Mouse (Mus musculus) MEL (cell line): ENCODE results near the gene Magi2. TPM values are rescaled to one million over a fixed set of nuclear protein-coding genes. Genes with fewer than 3 reads are reported as not detected.

Experiments used
- DNase-seq: peaks from one replicate; pipeline ENCODE4 v3.0.0; 2011; ENCODE audit warnings: low read depth, low spot score
- H3K27ac ChIP-seq: 2 replicates; pipeline ENCODE4 v1.5.1; 2012; ENCODE audit warnings: low read depth, mild to moderate bottlenecking, control low read depth, low read length, moderate library complexity; ENCODE audit not compliant: control insufficient read depth
- H3K27me3 ChIP-seq, 2 experiments: fragments of 150-350 bp in 1 of 2; sonication (generic) in 1 of 2; 2 replicates each; pipeline ENCODE4 v1.6.1; 2012; ENCODE audit warnings: low read length in 2 of 2, mild to moderate bottlenecking in 2 of 2, improper control_type of control experiment in 1 of 2, moderate library complexity in 1 of 2; ENCODE audit not compliant: insufficient read depth in 2 of 2, control insufficient read depth in 1 of 2
- H3K36me3 ChIP-seq, 2 experiments: 2 replicates each; pipeline ENCODE4 v1.6.1; 2012 to 2014; ENCODE audit warnings: low read length in 2 of 2, improper control_type of control experiment in 1 of 2, inconsistent platforms in 1 of 2, mild to moderate bottlenecking in 1 of 2; ENCODE audit not compliant: insufficient read depth in 2 of 2, control insufficient read depth in 1 of 2
- H3K4me1 ChIP-seq, 2 experiments: fragments of 150-350 bp in 1 of 2; sonication (generic) in 1 of 2; 2 replicates each; pipeline ENCODE4 v1.6.1; 2012; ENCODE audit warnings: low read length in 2 of 2, improper control_type of control experiment in 1 of 2, mild to moderate bottlenecking in 1 of 2; ENCODE audit not compliant: insufficient read depth in 2 of 2, control insufficient read depth in 1 of 2
- H3K4me3 ChIP-seq, 2 experiments: fragments of 150-350 bp in 1 of 2; sonication (generic) in 1 of 2; 2 replicates each; pipeline ENCODE4 v1.5.1; 2012; ENCODE audit warnings: low read depth in 2 of 2, low read length in 2 of 2, mild to moderate bottlenecking in 2 of 2, moderate library complexity in 2 of 2, control low read depth in 1 of 2, improper control_type of control experiment in 1 of 2; ENCODE audit not compliant: control insufficient read depth in 1 of 2, insufficient read depth in 1 of 2
- H3K79me2 ChIP-seq: 2 replicates; pipeline ENCODE4 v1.6.1; 2012; ENCODE audit warnings: mild to moderate bottlenecking, low read length, moderate library complexity; ENCODE audit not compliant: control insufficient read depth, poor library complexity, insufficient read depth
- H3K9ac ChIP-seq: 2 replicates; pipeline ENCODE4 v1.6.1; 2012; ENCODE audit warnings: low read depth, mild to moderate bottlenecking, control low read depth, low read length, moderate library complexity; ENCODE audit not compliant: control insufficient read depth, poor library complexity, severe bottlenecking
- H3K9me3 ChIP-seq: fragments of 150-350 bp; sonication (generic); replicated peaks from 2 replicates; pipeline ENCODE4 v1.6.1; 2012; ENCODE audit warnings: mild to moderate bottlenecking, low read length, improper control_type of control experiment, moderate library complexity; ENCODE audit not compliant: insufficient read depth
- BHLHE40 ChIP-seq: IDR thresholded peaks from 2 replicates; pipeline ENCODE4 v1.6.1; 2012; ENCODE audit warnings: low read depth, mild to moderate bottlenecking, inconsistent platforms, low read length, improper control_type of control experiment, borderline replicate concordance
- CTCF ChIP-seq, 3 experiments: IDR thresholded peaks in 2 of 3; conservative IDR thresholded peaks in 1 of 3; 2 replicates each; pipeline ENCODE4 v1.5.1; 2011 to 2012; ENCODE audit warnings: low read length in 3 of 3, low read depth in 2 of 3, mild to moderate bottlenecking in 2 of 3, improper control_type of control experiment in 1 of 3, inconsistent platforms in 1 of 3, mixed read lengths in 1 of 3, moderate library complexity in 1 of 3; ENCODE audit not compliant: control insufficient read depth in 1 of 3, insufficient read depth in 1 of 3, poor library complexity in 1 of 3, severe bottlenecking in 1 of 3
- E2F4 ChIP-seq: IDR thresholded peaks from 2 replicates; pipeline ENCODE4 v1.6.1; 2011; ENCODE audit warnings: low read depth, low read length, improper control_type of control experiment, borderline replicate concordance
- ELF1 ChIP-seq: IDR thresholded peaks from 2 replicates; pipeline ENCODE4 v1.6.1; 2014; ENCODE audit warnings: low read depth, mild to moderate bottlenecking, inconsistent platforms, low read length, improper control_type of control experiment, moderate library complexity
- EP300 ChIP-seq, 2 experiments: IDR thresholded peaks; 2 replicates each; pipeline ENCODE4 v1.6.1; 2011; ENCODE audit warnings: improper control_type of control experiment in 2 of 2, low read length in 2 of 2, low read depth in 1 of 2, mild to moderate bottlenecking in 1 of 2
- ETS1 ChIP-seq: IDR thresholded peaks from 2 replicates; pipeline ENCODE4 v1.6.1; 2012; ENCODE audit warnings: low read depth, mild to moderate bottlenecking, inconsistent platforms, low read length, improper control_type of control experiment, moderate library complexity
- GABPA ChIP-seq: IDR thresholded peaks from 2 replicates; pipeline ENCODE4 v1.6.1; 2012; ENCODE audit warnings: low read depth, mild to moderate bottlenecking, inconsistent platforms, low read length, improper control_type of control experiment, moderate library complexity
- GATA1 ChIP-seq: IDR thresholded peaks from 2 replicates; pipeline ENCODE4 v1.6.1; 2011; ENCODE audit warnings: low read depth, low read length, improper control_type of control experiment
- MEF2A ChIP-seq: IDR thresholded peaks from 2 replicates; pipeline ENCODE4 v1.6.1; 2014; ENCODE audit warnings: low read depth, mild to moderate bottlenecking, inconsistent platforms, low read length, improper control_type of control experiment; ENCODE audit not compliant: poor library complexity, insufficient replicate concordance, severe bottlenecking; ENCODE audit errors: extremely low read depth
- MXI1 ChIP-seq: IDR thresholded peaks from 2 replicates; pipeline ENCODE4 v1.6.1; 2011; ENCODE audit warnings: mild to moderate bottlenecking, low read depth, low read length, improper control_type of control experiment
- MYC ChIP-seq: IDR thresholded peaks from 2 replicates; pipeline ENCODE4 v1.6.1; 2011; ENCODE audit warnings: low read depth, mild to moderate bottlenecking, low read length, improper control_type of control experiment, moderate library complexity
- NELFE ChIP-seq: IDR thresholded peaks from 2 replicates; pipeline ENCODE4 v1.6.1; 2011; ENCODE audit warnings: low read depth, low read length, improper control_type of control experiment
- NRF1 ChIP-seq: IDR thresholded peaks from 2 replicates; pipeline ENCODE4 v1.6.1; 2014; ENCODE audit warnings: low read depth, mild to moderate bottlenecking, inconsistent platforms, low read length, improper control_type of control experiment, moderate library complexity; ENCODE audit not compliant: poor library complexity, insufficient read depth, severe bottlenecking
- POLR2A ChIP-seq, 2 experiments: IDR thresholded peaks; 2 replicates each; pipeline ENCODE4 v1.6.1; 2011 to 2012; ENCODE audit warnings: low read length in 2 of 2, mild to moderate bottlenecking in 2 of 2, control low read depth in 1 of 2, improper control_type of control experiment in 1 of 2, low read depth in 1 of 2, moderate library complexity in 1 of 2; ENCODE audit not compliant: control insufficient read depth in 1 of 2, insufficient read depth in 1 of 2, poor library complexity in 1 of 2
- POLR2AphosphoS2 ChIP-seq: IDR thresholded peaks from 2 replicates; pipeline ENCODE4 v1.6.1; 2011; ENCODE audit warnings: low read length, improper control_type of control experiment
- RCOR1 ChIP-seq: IDR thresholded peaks from 2 replicates; pipeline ENCODE4 v1.6.1; 2012; ENCODE audit warnings: low read depth, mild to moderate bottlenecking, inconsistent platforms, low read length, improper control_type of control experiment
- SIN3A ChIP-seq: IDR thresholded peaks from 2 replicates; pipeline ENCODE4 v1.6.1; 2012; ENCODE audit warnings: low read length, improper control_type of control experiment, inconsistent platforms
- TBP ChIP-seq: IDR thresholded peaks from 2 replicates; pipeline ENCODE4 v1.8.0; 2011; ENCODE audit warnings: low read depth, low read length, improper control_type of control experiment
- TCF12 ChIP-seq: IDR thresholded peaks from 2 replicates; pipeline ENCODE4 v1.6.1; 2014; ENCODE audit warnings: low read depth, mild to moderate bottlenecking, inconsistent platforms, low read length, improper control_type of control experiment, moderate library complexity
- USF2 ChIP-seq, 2 experiments: IDR thresholded peaks; 2 replicates each; pipeline ENCODE4 v1.6.1; 2011 to 2012; ENCODE audit warnings: improper control_type of control experiment in 2 of 2, low read length in 2 of 2, borderline replicate concordance in 1 of 2, inconsistent platforms in 1 of 2, low read depth in 1 of 2, mild to moderate bottlenecking in 1 of 2; ENCODE audit not compliant: insufficient read depth in 1 of 2
- ZC3H11A ChIP-seq: IDR thresholded peaks from 2 replicates; pipeline ENCODE4 v1.6.1; 2012; ENCODE audit warnings: low read depth, mild to moderate bottlenecking, inconsistent platforms, low read length, improper control_type of control experiment
- ZMIZ1 ChIP-seq: IDR thresholded peaks from 2 replicates; pipeline ENCODE4 v1.6.1; 2012; ENCODE audit warnings: low read depth, mild to moderate bottlenecking, inconsistent platforms, low read length, improper control_type of control experiment, moderate library complexity
- ZNF384 ChIP-seq: IDR thresholded peaks from 2 replicates; pipeline ENCODE4 v1.6.1; 2012; ENCODE audit warnings: low read depth, mild to moderate bottlenecking, inconsistent platforms, low read length, improper control_type of control experiment
- polyA plus RNA-seq, 2 experiments: library from polyadenylated mRNA; stranded (reverse) in 1 of 2; unstranded in 1 of 2; fragments of >175 nt in 1 of 2; fragments of >200 nt in 1 of 2; gene quantifications; 2 replicates each; pipeline versions ENCODE4 v1.2.1 to v1.2.4; 2012; ENCODE audit warnings: low replicate concordance in 2 of 2, low read depth in 1 of 2; ENCODE audit not compliant: insufficient read length in 2 of 2, insufficient read depth in 1 of 2, missing spikeins in 1 of 2
- total RNA-seq: library from RNA; depleted of rRNA; stranded (reverse); fragments of 300-350 nt; gene quantifications from 2 replicates; pipeline ENCODE4 v1.2.3, GENCODE M21; 2012

Gene Magi2
- total and polyA plus RNA-seq, 3 experiments = 0.46 to 0.47 TPM; not detected in 1

- no peaks in the 10 kb centered on the region for H3K9me3 ChIP-seq
- H3K4me1 ChIP-seq = no peaks in the 10 kb centered on the region
- H3K27me3 ChIP-seq = no peaks in the 10 kb centered on the region
- H3K27ac ChIP-seq = no peak overlapping the region
- no peaks in the 10 kb centered on the region for H3K79me2 ChIP-seq
- no peak for TF ChIP-seq CTCF (IDR thresholded peaks at IDR 0.05 in 2 of 3, conservative IDR thresholded peaks at IDR 0.05 in 1 of 3; ENCODE audit: control insufficient read depth in 1 of 3, insufficient read depth in 1 of 3, low read depth in 2 of 3, low read length in 3 of 3, poor library complexity in 1 of 3, severe bottlenecking in 1 of 3)
- no peak for TF ChIP-seq MYC
- no peak for TF ChIP-seq E2F4
- no peak for TF ChIP-seq MEF2A
- TF ChIP-seq BHLHE40 = no peak
- no peak for TF ChIP-seq USF2 (IDR thresholded peaks at IDR 0.05; ENCODE audit: borderline replicate concordance in 1 of 2, insufficient read depth in 1 of 2, low read depth in 1 of 2, low read length in 2 of 2)
- no peak for TF ChIP-seq GABPA
- TF ChIP-seq MXI1 = no peak
- no peak for TF ChIP-seq POLR2A (IDR thresholded peaks at IDR 0.05; ENCODE audit: control insufficient read depth in 1 of 2, insufficient read depth in 1 of 2, low read depth in 1 of 2, low read length in 2 of 2, poor library complexity in 1 of 2)
- TF ChIP-seq TCF12 = no peak
- no peak for TF ChIP-seq ETS1
- no peak for TF ChIP-seq ZMIZ1
- TF ChIP-seq SIN3A = no peak
- TF ChIP-seq GATA1 = no peak
- no peak for TF ChIP-seq TBP
- TF ChIP-seq POLR2AphosphoS2 = no peak
- TF ChIP-seq, all 39 proteins: peak for 0
- H3K4me3 ChIP-seq = no peak overlapping the region
- DNase-seq = no peak
- H3K36me3 ChIP-seq = no peaks in the 10 kb centered on the region
- H3K9ac ChIP-seq = no peak overlapping the region
These were observed 669.1 kb downstream of the Magi2 start for GRCm38 (mm10) chr5:19895893-19896292.

DNA sequence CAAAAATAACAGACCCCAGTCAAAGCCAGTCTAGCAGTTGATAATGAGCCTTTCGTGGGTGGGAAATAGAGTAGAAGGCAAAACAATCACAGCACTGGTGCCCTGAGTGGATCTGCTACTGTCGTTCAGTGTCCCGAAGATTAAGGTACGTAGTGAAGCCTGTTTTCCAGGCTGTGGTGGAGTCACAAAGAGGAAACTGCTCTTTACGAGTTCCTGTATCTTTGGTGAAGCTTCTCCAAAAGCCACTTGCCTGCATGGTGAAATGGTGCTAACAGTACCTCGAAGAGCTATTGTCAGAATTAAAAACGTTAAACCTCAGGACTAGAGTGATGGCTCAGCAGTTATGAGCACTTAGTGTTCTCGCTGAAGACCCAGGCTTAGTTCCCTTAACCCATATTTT, 674.8 kb downstream of the Magi2 start:
- no peak for DNase-seq
- H3K27ac ChIP-seq = no peak overlapping the region
- no peak for TF ChIP-seq ZMIZ1
- no peak for TF ChIP-seq SIN3A
- no peak for TF ChIP-seq CTCF (IDR thresholded peaks at IDR 0.05 in 2 of 3, conservative IDR thresholded peaks at IDR 0.05 in 1 of 3; ENCODE audit: control insufficient read depth in 1 of 3, insufficient read depth in 1 of 3, low read depth in 2 of 3, low read length in 3 of 3, poor library complexity in 1 of 3, severe bottlenecking in 1 of 3)
- TF ChIP-seq ZNF384 = no peak
- TF ChIP-seq ELF1 = no peak
- TF ChIP-seq GABPA = no peak
- no peak for TF ChIP-seq ZC3H11A
- no peak for TF ChIP-seq NRF1
- TF ChIP-seq RCOR1 = no peak
- TF ChIP-seq EP300 (IDR thresholded peaks at IDR 0.05; ENCODE audit: low read depth in 1 of 2, low read length in 2 of 2) = no peak
- TF ChIP-seq NELFE = no peak
- TF ChIP-seq BHLHE40 = no peak
- H3K9me3 ChIP-seq = no peaks in the 10 kb centered on the region
- no peaks in the 10 kb centered on the region for H3K36me3 ChIP-seq
- no peak overlapping the region for H3K4me3 ChIP-seq
- no peak overlapping the region for H3K9ac ChIP-seq
- no peaks in the 10 kb centered on the region for H3K4me1 ChIP-seq
- no peaks in the 10 kb centered on the region for H3K27me3 ChIP-seq
- H3K79me2 ChIP-seq = no peaks in the 10 kb centered on the region
